12 mouse cellular contexts compared by ENCODE assay signal in genomic region chr17:71178530-71179181, GRCm38 (mm10). TPM values are rescaled to one million over a fixed set of nuclear protein-coding genes. Genes with fewer than 3 reads are reported as not detected.
DNase-seq lines count a peak whose midpoint lies in the region; ATAC-seq lines count a peak whose summit lies in the region.
"Had no signal": no experiment of that assay in that cellular context is flagged by ENCODE, and none has a peak within 500 bp of the region (broad histone marks: within the 10 kb centered on the region; RNA-seq: fewer than 3 reads in every experiment).

No protein-coding gene starts in this region.

- no peak for ATAC-seq in kidney, embryonic 14.5 days (ENCODE audit: low FRiP score, low TSS enrichment)

- no peak for DNase-seq in kidney, postnatal 36 days
- peak; percentile 25 for DNase-seq in T-cell, adult 2 months (ENCODE audit: low spot score)
- DNase-seq in heart, embryonic 10.5 days (ENCODE audit: low spot score), result peak; percentile 61
- no peak for DNase-seq in cerebellum, adult 9-10 months
- no peak for DNase-seq in adrenal gland, postnatal 10 days
- DNase-seq in gastrocnemius, postnatal 14 days, result no peak
- DNase-seq: kidney, adult 18-20 months; retina, postnatal 1 day had no signal

- H3K27ac ChIP-seq in kidney, embryonic 14.5 days (ENCODE audit: low read depth, low read length), result peak overlapping the region; percentile 42; the same call in 1 of the 2 replicates
- H3K27ac ChIP-seq in heart, embryonic 10.5 days, result peak overlapping the region; percentile 67
- H3K27ac ChIP-seq in macrophage, result peak overlapping the region; percentile 91
- H3K27ac ChIP-seq: forebrain, embryonic 12.5 days had no signal

- intact Hi-C loops in gastrocnemius, postnatal 14 days (cut with DNase I; ENCODE audit: low total_unique reads), result no loop called here

- no peaks in the 10 kb centered on the region for H3K27me3 ChIP-seq in kidney, embryonic 14.5 days (ENCODE audit: control insufficient read depth, insufficient read depth, low read length)
- no peaks in the 10 kb centered on the region for H3K27me3 ChIP-seq in heart, embryonic 10.5 days (ENCODE audit: insufficient read depth, poor library complexity, severe bottlenecking)

- no peak overlapping the region for H3K9ac ChIP-seq in kidney, embryonic 14.5 days (ENCODE audit: low read depth, low read length)
- H3K9ac ChIP-seq: forebrain, embryonic 12.5 days had no signal

- no peaks in the 10 kb centered on the region for H3K36me3 ChIP-seq in kidney, embryonic 14.5 days (ENCODE audit: control insufficient read depth, insufficient read depth, low read length)
- no peaks in the 10 kb centered on the region for H3K36me3 ChIP-seq in heart, embryonic 10.5 days
- H3K36me3 ChIP-seq in macrophage (ENCODE audit: inconsistent target), result no peaks in the 10 kb centered on the region
- H3K36me3 ChIP-seq: forebrain, embryonic 12.5 days; G1E had no signal

- 0 out of 2 replicates have a peak overlapping the region, but pooled peaks have one; percentile 8 for H3K4me2 ChIP-seq in kidney, embryonic 14.5 days (replicated peaks; ENCODE audit: low read depth, low read length)
- H3K4me2 ChIP-seq: forebrain, embryonic 12.5 days had no signal

- H3K9me3 ChIP-seq in kidney, embryonic 14.5 days (ENCODE audit: control insufficient read depth, low read length), result no peaks in the 10 kb centered on the region
- H3K9me3 ChIP-seq in heart, embryonic 10.5 days, result no peaks in the 10 kb centered on the region
- H3K9me3 ChIP-seq: forebrain, embryonic 12.5 days; G1E had no signal

- H3K4me1 ChIP-seq in kidney, embryonic 14.5 days (ENCODE audit: control insufficient read depth, insufficient read depth, low read length), result peaks cover 21% of the 10 kb centered on the region
- H3K4me1 ChIP-seq in heart, embryonic 10.5 days, result peaks cover 30% of the 10 kb centered on the region

- WGBS in kidney, embryonic 14.5 days, result 24% methylated on average over 10 of the region's 10 CpGs
- WGBS in heart, embryonic 10.5 days, result 28% methylated on average over 10 of the region's 10 CpGs
- under 1% methylated on average over 10 of the region's 10 CpGs for WGBS in macrophage (ENCODE audit: missing documents)

- H3K4me3 ChIP-seq in kidney, embryonic 14.5 days (ENCODE audit: low read length), result no peak overlapping the region
- no peak overlapping the region for H3K4me3 ChIP-seq in heart, embryonic 10.5 days
- peak overlapping the region; percentile 22 for H3K4me3 ChIP-seq in macrophage (ENCODE audit: inconsistent target)
- H3K4me3 ChIP-seq: forebrain, embryonic 12.5 days had no signal

- H3K79me2 ChIP-seq in macrophage (ENCODE audit: inconsistent target), result no peaks in the 10 kb centered on the region

RNA-seq across cellular contexts. Expression of gene Lpin2, which starts 3.7 kb away (rescaled TPM):
- 54.9 and 93.2 TPM in 2 replicates for polyA plus RNA-seq in kidney, embryonic 14.5 days (2014; fragmentation: Nextera tagmentation; extraction: Ambion mirVana)
- polyA plus RNA-seq in heart, embryonic 10.5 days (2016; fragmentation: Nextera tagmentation; extraction: Ambion mirVana), result 20.9 and 24.2 TPM in 2 replicates
- total RNA-seq in macrophage (2018; cell fraction: chromatin; rRNA removed), result 1,000 to 10,000 TPM in 5 of 26 experiments, 100 to 1,000 TPM in 21; 253 to 2,419 (median 417) TPM
- 100 to 1,000 TPM in 4 of 26 experiments, 10 to 100 TPM in 22; 34.6 to 197 (median 49.3) TPM for total RNA-seq in macrophage (2018; cell fraction: cytosol; rRNA removed)
- total RNA-seq in macrophage (2018; cell fraction: nucleus; rRNA removed), result 100 to 1,000 TPM; 124 to 913 (median 217) TPM
- 40.1 to 42.3 TPM (median 40.3 TPM) in 3 replicates for polyA plus RNA-seq in macrophage (2018)
- 10 to 100 TPM; 39.2 to 42.3 TPM for total RNA-seq in adrenal gland, postnatal 10 days (2021)
- total RNA-seq in gastrocnemius, postnatal 14 days (2021), result 1 to 10 TPM; 6.1 to 6.3 TPM

Comparison
In these comparisons a context has a peak if more than half of its experiments do, and no peak if none do; other contexts are left out.
1. DNase-seq: peak in T-cell, adult 2 months (single experiment) and heart, embryonic 10.5 days (single experiment); none in kidney, postnatal 36 days (0 of 2), cerebellum, adult 9-10 months (single experiment), adrenal gland, postnatal 10 days (single experiment) and gastrocnemius, postnatal 14 days (single experiment).
2. Peak in every context shown above with its lines, with median percentiles within 50 percentile points of each other: H3K27ac ChIP-seq.